Mouse (Mus musculus) kidney, embryonic 14.5 days (tissue): ENCODE measurements at regions not wholly inside any gene's neighbourhood (a gene's known extent, or its start where the extent isn't known, plus 50 kb on each side); places are given as distances from the start of the nearest gene placed in this dataset.
"Not testable (repeated sequence)": the region's sequence is repeated elsewhere in the genome, so short reads cannot be mapped to it uniquely, and the experiment has no call there.

Source experiments
- ATAC-seq: fragments of 200-750 bp; cut with Nextera tagmentation; 2 replicates; pipeline ENCODE4 v1.8.0; 2017; ENCODE audit warnings: moderate number of reproducible peaks, mild to moderate bottlenecking, moderate TSS enrichment, moderate library complexity; ENCODE audit not compliant: low FRiP score, low TSS enrichment
- H3K27ac ChIP-seq: fragments of 300-500 bp; sonication (generic); 2 replicates; pipeline ENCODE4 v1.5.1; 2014; ENCODE audit warnings: low read depth, mild to moderate bottlenecking, low read length, moderate library complexity, mixed read lengths
- H3K27me3 ChIP-seq: fragments of 300-500 bp; sonication (generic); 2 replicates; pipeline ENCODE4 v1.6.1; 2014; ENCODE audit warnings: mild to moderate bottlenecking, low read length; ENCODE audit not compliant: control insufficient read depth, insufficient read depth
- H3K36me3 ChIP-seq: fragments of 300-500 bp; sonication (generic); 2 replicates; pipeline ENCODE4 v1.6.1; 2014; ENCODE audit warnings: low read length, mixed read lengths; ENCODE audit not compliant: control insufficient read depth, insufficient read depth
- H3K4me1 ChIP-seq: fragments of 300-500 bp; sonication (generic); 2 replicates; pipeline ENCODE4 v1.6.1; 2014; ENCODE audit warnings: low read length, mixed read lengths; ENCODE audit not compliant: control insufficient read depth, insufficient read depth
- H3K4me2 ChIP-seq: fragments of 300-500 bp; sonication (generic); replicated peaks from 2 replicates; pipeline ENCODE4 v1.6.1; 2014; ENCODE audit warnings: low read depth, mild to moderate bottlenecking, low read length
- H3K4me3 ChIP-seq: fragments of 300-500 bp; sonication (generic); 2 replicates; pipeline ENCODE4 v1.5.1; 2014; ENCODE audit warnings: mild to moderate bottlenecking, low read length
- H3K9ac ChIP-seq: fragments of 300-500 bp; sonication (generic); 2 replicates; pipeline ENCODE4 v1.6.1; 2014; ENCODE audit warnings: low read depth, mild to moderate bottlenecking, low read length, moderate library complexity
- H3K9me3 ChIP-seq: fragments of 300-500 bp; sonication (generic); 2 replicates; pipeline ENCODE4 v1.6.1; 2016; ENCODE audit warnings: low read length; ENCODE audit not compliant: control insufficient read depth
- WGBS: fragments of 180-500 bp; shearing (Covaris S2); extraction: QIAGEN DNeasy Blood & Tissue Kit; methylation state at CpG from one replicate; pipeline ENCODE4 v1.1.7; 2014; 5-methylcytosine and 5-hydroxymethylcytosine counted together

DNA sequence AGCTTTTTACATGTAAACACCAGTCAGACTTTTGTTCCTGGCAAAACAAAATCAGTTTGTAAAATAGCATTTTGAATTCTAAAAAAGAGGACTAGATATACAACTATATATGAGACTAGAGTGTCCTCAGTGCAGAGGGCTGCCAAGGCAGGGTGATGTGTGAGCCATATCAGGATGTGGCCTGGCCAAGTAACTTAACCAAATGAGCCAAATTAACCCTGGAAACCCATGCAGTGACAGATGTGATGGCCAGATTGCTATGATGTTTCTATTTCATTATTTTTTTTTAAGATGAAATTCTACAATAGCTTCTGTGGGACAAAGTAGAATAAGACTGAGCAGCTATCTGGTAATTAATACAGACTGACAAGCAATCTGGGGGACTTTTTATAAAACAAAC, 181.8 kb downstream of the Nova1 start:
- no peak for ATAC-seq
- Histone ChIP-seq H3K27ac (no peak overlapping the region), H3K4me3 (no peak overlapping the region), H3K9ac (no peak overlapping the region), H3K4me2 (no peak overlapping the region), H3K4me1 (no peaks in the 10 kb centered on the region), H3K9me3 (no peaks in the 10 kb centered on the region), H3K27me3 (no peaks in the 10 kb centered on the region), H3K36me3 (no peaks in the 10 kb centered on the region)

DNA sequence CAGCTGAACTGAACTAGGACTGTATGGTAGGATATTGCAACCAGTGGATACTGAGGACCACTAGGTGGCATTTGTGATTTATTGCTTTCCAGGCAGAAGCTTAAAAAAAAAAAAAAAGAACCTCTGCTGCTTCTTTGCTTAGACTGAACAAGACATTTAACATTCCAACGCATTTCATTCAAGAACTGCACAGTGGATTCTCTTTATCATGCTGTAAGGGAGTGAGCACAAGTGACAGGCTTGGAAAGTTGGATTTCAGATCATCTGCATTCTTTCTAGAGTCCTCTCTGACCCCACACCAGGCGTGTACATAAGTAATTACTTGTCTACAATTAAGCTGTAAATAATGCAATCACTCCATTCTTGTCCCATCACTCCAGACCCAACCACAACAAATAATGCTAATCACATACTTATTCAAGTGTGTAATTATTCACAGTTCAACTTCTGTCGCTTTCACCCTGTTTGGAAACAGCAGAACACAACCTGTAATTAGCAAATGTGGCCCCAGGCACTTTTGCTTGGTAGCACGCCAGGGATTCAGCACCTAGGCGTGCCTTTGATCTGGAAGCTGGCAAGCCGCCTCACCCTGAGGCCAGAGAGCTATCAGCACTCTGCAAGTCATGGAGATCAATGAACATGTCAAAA, 183.5 kb downstream of the Nova1 start:
- Histone ChIP-seq H3K4me2 (no peak overlapping the region), H3K36me3 (no peaks in the 10 kb centered on the region), H3K4me1 (no peaks in the 10 kb centered on the region), H3K9me3 (no peaks in the 10 kb centered on the region), H3K4me3 (no peak overlapping the region), H3K27ac (no peak overlapping the region), H3K27me3 (no peaks in the 10 kb centered on the region), H3K9ac (no peak overlapping the region)
- ATAC-seq: peak; percentile 28; the same call in 1 of the 2 replicates
- 7% methylated on average over 6 of the region's 6 CpGs for WGBS

DNA sequence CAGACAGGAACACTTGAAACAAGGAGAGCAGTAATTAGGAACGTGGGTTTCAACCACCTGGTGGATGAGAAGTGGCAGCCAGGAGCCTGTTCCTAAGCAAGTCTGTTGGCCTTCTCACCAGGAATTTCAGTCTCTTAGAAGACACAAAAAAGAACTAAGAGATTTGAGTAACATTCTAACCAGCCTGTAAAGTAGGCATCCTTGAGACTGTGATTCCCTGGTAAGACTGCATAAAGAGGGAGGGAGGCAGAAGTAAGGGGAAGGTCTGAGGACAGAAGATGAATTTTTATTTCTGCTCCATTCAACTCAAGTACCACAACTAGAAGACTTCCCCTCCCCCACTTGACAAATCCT, 184.0 kb downstream of the Nova1 start:
- no peak overlapping the region for H3K27ac ChIP-seq
- no peaks in the 10 kb centered on the region for H3K4me1 ChIP-seq
- no peak overlapping the region for H3K4me3 ChIP-seq
- no peaks in the 10 kb centered on the region for H3K9me3 ChIP-seq
- 22% methylated on average over 1 of the region's 1 CpGs for WGBS
- ATAC-seq: no peak
- H3K9ac ChIP-seq: no peak overlapping the region
- H3K36me3 ChIP-seq: no peaks in the 10 kb centered on the region
- no peaks in the 10 kb centered on the region for H3K27me3 ChIP-seq
- H3K4me2 ChIP-seq: no peak overlapping the region

DNA sequence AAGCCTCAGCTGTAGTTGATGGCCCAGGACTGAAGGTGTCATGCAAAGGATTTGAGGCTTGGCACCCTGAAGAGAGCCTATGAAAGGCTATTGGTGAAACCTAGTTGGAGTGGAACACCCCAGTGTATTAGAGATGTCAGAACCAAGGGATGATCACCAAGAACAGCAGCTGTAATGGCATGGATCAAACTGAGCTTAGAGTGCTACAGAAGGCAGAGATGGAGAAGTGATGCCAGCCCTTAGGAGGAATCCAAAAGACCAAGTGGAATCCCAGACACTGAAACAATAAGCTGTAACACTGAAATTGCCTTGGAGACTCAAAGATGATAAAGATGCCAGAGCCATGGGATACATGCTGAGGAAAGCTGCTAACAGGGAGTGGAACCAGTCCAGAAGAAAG, 186.3 kb downstream of the Nova1 start:
- H3K27ac ChIP-seq, H3K4me1 ChIP-seq, H3K27me3 ChIP-seq, H3K9me3 ChIP-seq, H3K4me2 ChIP-seq, ATAC-seq, H3K4me3 ChIP-seq, H3K9ac ChIP-seq, H3K36me3 ChIP-seq: not testable (repeated sequence)

DNA sequence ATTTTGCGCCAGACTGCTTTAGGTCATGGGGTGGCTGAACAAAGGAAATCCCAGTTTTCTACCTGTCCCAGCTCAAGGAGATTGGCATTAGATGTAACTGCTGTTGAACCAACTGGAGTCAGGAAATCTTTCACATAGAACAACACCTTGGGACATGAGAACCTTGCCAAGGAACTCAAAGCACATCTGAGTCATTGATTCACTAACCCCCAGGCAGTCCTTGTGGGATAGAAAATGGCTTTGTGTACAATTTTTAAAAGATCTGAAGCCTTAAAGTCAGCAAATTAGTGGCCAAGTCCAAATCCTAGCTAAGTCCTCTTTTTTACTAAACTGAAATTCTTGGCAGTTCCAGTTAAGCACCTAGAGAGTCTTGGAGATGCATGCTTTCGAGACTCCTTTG, 191.4 kb downstream of the Nova1 start:
- Histone ChIP-seq H3K27me3 (no peaks in the 10 kb centered on the region), H3K4me2 (no peak overlapping the region), H3K9me3 (no peaks in the 10 kb centered on the region), H3K36me3 (no peaks in the 10 kb centered on the region), H3K4me3 (no peak overlapping the region), H3K4me1 (no peaks in the 10 kb centered on the region), H3K9ac (no peak overlapping the region), H3K27ac (no peak overlapping the region)
- ATAC-seq: no peak
- WGBS: 81% methylated on average over 2 of the region's 2 CpGs

DNA sequence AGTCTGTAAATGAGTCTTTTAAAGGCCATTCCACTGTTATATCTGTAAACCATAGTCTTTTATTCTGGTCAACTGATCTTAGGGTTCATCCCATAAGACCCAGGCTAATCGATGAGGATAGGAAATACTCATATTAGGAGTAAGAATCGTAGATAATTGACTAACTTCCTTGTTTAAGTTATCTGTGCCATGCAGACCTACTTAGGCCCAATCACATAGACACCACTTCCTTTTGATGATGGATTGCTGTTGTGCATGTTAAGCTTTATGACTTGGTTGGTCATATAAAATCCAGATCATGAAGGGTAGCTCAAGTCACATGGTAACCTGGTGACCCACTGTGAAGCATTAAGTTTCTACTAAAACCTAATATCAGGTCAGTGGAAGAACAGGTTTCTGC, 207.3 kb downstream of the Nova1 start:
- H3K4me1 ChIP-seq: no peaks in the 10 kb centered on the region
- WGBS: 96% methylated on average over 2 of the region's 2 CpGs
- no peak overlapping the region for H3K4me3 ChIP-seq
- no peaks in the 10 kb centered on the region for H3K36me3 ChIP-seq
- H3K9ac ChIP-seq: no peak overlapping the region
- no peaks in the 10 kb centered on the region for H3K9me3 ChIP-seq
- H3K27me3 ChIP-seq: no peaks in the 10 kb centered on the region
- no peak overlapping the region for H3K4me2 ChIP-seq
- no peak for ATAC-seq
- H3K27ac ChIP-seq: no peak overlapping the region

DNA sequence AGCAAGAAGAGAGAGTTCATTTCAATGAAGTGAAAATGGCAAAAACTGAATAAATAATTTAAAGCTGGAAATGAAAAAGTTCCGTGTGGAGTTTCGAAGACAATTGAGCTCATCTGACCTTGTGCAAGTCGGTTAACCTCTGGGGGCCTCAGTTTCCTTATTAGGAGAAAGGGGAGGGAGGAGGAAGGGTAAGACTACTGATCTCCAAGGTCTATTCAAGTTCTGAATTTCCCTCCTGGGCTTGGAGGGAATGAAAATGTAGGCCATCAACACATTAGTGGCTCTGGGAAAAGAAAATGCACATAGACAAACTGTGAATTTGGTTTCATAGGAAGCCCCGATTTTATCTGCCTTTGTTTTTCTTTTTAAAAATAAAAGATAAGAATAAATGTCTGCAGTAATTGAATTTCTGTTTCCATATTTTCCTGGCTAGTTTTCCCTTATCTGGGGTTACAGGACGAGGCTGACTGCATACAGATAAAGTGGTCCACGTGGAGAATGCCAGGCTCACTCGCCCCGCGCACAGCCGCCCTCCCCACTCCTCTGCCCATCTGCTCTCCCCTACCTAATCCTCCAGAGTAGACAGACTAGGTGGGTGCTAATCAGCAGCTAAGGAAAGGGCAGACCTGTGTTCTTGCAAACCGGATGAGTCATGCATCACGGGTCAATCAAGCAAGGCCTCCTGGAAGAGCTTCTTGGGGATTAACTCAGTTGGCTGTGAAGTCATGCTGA, 209.0 kb downstream of the Nova1 start:
- Histone ChIP-seq H3K9me3 (no peaks in the 10 kb centered on the region), H3K27me3 (no peaks in the 10 kb centered on the region), H3K4me2 (no peak overlapping the region), H3K4me1 (no peaks in the 10 kb centered on the region), H3K9ac (no peak overlapping the region), H3K27ac (no peak overlapping the region), H3K36me3 (no peaks in the 10 kb centered on the region), H3K4me3 (no peak overlapping the region)
- peak; percentile 87 for ATAC-seq
- WGBS: 65% methylated on average over 12 of the region's 12 CpGs

DNA sequence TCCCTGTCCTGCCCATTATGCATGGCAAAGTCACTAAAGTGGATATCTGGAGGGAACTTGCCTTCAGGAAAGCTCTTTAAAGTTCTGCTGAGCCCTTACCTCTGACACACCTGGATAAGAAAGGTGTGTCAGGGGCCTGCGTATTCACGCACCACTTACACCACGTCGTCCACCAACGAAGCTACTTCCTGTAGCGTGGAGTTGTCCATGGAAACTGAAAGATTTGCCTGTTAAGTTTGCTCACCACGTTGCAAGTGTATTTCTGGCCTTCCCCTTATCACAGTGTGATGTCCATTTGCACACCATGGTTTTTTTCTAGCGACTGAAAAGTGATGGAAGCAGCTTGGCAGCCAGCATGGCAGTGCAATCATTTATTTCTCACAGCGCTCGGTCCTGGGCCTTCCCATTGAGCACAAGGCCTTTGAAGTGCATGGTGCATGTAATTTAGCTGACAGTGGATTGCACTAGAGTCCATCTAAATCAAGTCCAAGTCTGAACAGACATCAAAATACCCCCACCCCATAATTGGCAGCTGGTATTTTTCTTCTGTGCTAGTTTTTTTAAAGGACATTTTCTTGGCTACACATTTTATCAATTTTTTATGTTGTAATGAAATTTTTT, 210.3 kb downstream of the Nova1 start:
- H3K27ac ChIP-seq: no peak overlapping the region
- H3K4me1 ChIP-seq: no peaks in the 10 kb centered on the region
- no peaks in the 10 kb centered on the region for H3K36me3 ChIP-seq
- H3K9ac ChIP-seq: no peak overlapping the region
- ATAC-seq: no peak
- WGBS: 66% methylated on average over 10 of the region's 10 CpGs
- no peaks in the 10 kb centered on the region for H3K27me3 ChIP-seq
- no peaks in the 10 kb centered on the region for H3K9me3 ChIP-seq
- H3K4me3 ChIP-seq: no peak overlapping the region
- H3K4me2 ChIP-seq: no peak overlapping the region

DNA sequence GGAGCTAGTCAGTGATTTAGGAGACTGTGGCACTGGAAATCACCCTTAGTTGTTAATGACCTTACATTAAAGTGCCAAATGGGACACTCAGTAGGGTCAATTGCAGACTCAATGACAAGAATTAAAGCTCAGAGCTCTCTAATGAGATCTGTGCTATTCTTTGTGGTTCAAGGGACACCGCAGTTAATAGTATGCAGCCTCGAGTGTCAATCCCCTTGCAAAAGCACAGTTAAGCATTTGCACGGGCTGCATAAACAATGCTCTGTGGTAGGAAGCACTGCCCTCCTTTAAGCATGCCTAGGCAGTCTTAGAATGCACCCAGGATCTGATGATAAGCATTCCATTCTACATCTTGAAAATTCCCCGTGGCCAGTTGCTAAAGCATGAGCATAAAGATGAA, 221.5 kb downstream of the Nova1 start:
- WGBS: 9% methylated on average over 4 of the region's 4 CpGs
- no peak overlapping the region for H3K9ac ChIP-seq
- no peaks in the 10 kb centered on the region for H3K9me3 ChIP-seq
- H3K4me1 ChIP-seq: no peaks in the 10 kb centered on the region
- H3K36me3 ChIP-seq: no peaks in the 10 kb centered on the region
- no peaks in the 10 kb centered on the region for H3K27me3 ChIP-seq
- no peak for ATAC-seq
- no peak overlapping the region for H3K27ac ChIP-seq
- H3K4me3 ChIP-seq: no peak overlapping the region
- H3K4me2 ChIP-seq: no peak overlapping the region
